Mouse (Mus musculus) left cerebral cortex, adult 9 months (tissue): ENCODE measurements around the gene Ccnb1.
"Not testable (repeated sequence)": the region's sequence is repeated elsewhere in the genome, so short reads cannot be mapped to it uniquely, and the experiment has no call there.

ENCODE experiments used
- DNase-seq, 2 experiments: peaks; one replicate each; pipeline ENCODE4 v3.0.0; 2022; ENCODE audit warnings: low spot score in 2 of 2

Ccnb1 gene

DNA sequence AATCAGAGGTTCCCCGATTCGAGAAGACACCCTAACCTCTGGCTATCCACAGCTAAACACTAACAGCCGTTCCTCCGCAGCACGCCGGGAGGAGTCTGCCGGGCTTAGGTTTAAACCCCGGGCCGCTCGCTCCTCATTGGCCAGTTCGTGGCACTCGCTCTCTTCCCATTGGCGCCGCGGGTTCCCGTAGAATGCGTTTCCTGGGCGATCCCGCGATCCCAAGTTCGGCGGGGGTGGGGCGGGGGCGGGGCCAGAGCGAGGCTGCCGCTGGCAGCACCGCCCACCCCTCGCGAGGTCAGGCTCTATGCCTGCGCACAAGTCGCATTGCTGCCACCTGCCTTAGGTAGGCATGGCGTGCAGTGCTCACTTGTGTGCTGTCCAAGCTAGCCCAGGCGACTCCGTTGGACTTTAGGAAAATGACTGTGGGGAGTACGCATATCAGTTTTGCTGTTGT lies at the start of gene Ccnb1:
TSS of gene Ccnb1 (minus strand) at position 157 of the 454 bp plus-strand sequence.
- peak; percentile 55 to 84 for DNase-seq

GRCm38 (mm10) chr13:100834777-100835176 lies 48.4 kb upstream of the Ccnb1 start:
- no peak for DNase-seq

DNA sequence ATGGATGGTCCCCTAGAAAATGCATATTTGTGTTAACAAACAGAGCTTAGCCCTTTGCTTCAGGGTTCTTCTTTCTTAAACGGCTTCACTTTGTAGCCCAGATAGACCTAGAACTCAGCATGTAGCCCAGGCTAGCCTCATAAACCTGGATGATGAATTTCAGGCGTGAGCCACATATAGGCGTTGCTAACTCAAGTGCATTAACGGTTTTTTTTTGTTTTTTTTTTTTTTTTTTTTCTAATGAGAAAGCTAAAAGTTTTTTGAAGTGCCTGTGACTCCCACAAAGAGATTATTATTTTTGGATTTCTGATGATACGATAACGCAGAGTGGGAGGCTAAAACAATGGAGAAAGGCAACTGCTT lies 47.3 kb upstream of the Ccnb1 start:
- DNase-seq = no peak

DNA sequence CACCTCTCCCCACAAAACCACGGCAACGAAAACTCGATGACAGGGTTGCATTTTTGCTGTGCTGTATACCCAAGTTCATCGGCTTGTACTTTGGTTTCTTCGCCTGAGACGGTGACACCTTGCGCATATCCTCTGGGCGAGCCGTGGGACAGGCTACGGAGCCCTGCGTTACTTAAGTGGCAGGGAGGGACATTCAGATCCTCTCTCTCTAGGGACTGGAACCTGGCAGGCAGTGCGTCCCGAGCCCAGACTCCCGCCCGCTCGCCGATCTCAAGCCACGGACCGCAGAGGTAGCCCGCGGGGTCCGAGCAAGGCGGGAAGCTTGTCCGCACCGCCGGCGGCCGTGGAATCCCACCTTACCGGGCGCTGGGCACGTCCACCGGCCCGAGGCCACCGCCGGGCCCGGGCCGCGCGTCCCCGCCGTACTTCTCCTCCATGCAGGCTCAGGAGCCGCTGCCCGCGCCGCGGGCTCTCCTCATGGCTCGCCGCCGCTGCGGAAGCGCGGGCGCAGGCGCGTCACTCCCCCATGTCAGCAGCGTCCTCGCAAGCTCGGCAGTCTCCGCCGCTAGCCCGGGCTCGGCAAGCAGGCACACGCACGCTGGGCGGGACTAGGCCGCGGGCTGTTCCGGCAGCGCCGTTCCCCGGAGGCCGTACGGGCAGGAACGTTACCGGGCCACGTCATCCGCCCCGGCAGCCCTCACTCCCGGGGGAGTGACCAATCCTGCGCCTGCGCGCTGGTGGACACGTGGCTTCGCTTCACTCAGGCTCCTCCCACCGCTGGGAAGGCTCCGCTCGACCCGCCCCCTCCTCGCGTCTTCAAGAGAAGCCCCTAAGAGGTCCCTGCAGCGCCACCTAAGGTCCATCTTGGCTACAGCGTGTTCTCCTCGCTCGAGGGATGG lies 46.6 kb upstream of the Ccnb1 start, which contains the start of gene Slc30a5:
TSS of gene Slc30a5 (minus strand) at position 687 of the 899 bp plus-strand sequence.
- peak; percentile 97 to 99 for DNase-seq

DNA sequence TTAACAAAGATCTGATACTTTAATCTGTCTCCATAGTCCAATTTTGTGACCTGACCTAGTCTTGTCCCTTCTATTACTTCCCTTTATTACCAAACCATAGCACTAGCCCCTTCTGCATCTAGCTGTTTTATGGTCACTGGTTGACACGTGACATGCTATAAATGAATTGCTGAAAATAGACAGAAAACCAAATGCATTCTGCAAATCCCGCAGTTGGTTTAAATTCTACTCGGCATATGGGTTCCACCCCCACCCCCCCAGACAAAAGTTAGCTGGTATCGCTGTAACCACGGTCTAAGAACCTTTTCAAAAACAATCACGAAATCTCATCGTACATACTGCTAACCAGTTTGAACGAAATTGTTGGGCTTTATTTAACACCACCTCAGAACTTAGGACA lies 45.8 kb upstream of the Ccnb1 start:
- DNase-seq = no peak

DNA sequence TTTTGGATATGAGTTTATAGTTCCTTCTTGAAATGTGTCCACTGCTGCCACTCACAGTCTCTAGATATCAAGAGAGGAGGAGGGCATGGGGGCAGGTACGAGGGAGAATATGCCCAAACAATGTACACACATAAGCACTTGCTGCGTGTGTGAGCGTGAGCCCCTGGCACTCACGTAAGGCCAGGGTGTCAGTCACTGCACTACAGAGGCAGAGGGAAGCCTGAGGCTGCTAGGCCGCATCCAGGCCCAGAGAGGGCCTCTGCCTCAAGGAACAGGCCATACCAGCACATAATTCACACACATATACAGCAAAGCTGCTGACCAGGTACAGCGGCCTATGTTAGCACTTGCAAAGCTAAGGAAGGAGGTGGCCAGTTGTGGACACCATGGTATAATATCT lies 44.8 kb upstream of the Ccnb1 start:
- DNase-seq = no peak

GRCm38 (mm10) chr13:100825627-100826410 lies 39.4 kb upstream of the Ccnb1 start:
- DNase-seq = no peak

DNA sequence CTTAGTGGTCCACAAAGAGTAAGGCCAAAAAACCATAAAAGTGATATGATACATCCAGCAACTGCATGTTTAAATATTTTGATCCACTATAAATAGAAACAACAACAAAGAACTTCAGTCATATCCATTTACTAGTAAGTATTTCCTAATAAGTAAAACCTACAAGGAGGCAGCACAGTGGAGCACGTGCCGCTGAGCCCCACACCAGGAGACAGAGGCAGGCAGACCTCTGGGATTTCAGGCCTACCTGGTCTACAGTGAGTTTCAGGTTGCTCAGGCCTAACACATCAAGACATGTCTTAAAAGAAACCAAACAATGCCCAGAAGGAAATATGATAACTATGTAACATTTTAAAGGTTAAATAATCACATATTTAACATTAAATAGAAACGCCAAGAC lies 38.5 kb upstream of the Ccnb1 start:
- DNase-seq = no peak

- DNase-seq = no peak
These were observed 37.9 kb upstream of the Ccnb1 start for GRCm38 (mm10) chr13:100824306-100824705.

GRCm38 (mm10) chr13:100823863-100824262 lies 37.5 kb upstream of the Ccnb1 start:
- DNase-seq = no peak

- DNase-seq = no peak
These were observed 28.1 kb upstream of the Ccnb1 start for GRCm38 (mm10) chr13:100814451-100814850.

GRCm38 (mm10) chr13:100805776-100806175 lies 19.4 kb upstream of the Ccnb1 start:
- no peak for DNase-seq

DNA sequence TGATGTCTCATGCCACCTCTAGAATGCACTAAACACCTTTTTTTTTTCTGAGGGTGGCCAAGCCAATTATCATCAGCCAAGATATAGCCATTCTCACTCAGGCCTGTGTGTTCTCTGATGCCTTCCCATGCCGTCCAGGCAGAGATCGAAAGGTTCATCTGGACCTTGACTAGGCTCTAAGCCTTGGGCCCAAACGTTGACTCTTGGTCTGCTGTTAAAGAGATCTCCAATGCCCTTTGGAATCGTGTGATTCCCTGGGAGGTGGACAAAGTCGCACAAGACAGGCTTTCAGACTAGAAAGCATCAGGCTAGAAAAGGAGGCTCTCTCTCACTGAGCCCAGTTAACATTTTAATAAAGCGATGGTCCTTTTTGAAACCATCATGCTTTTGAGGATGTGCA lies 10.8 kb upstream of the Ccnb1 start:
- DNase-seq = no peak

GRCm38 (mm10) chr13:100789083-100789482 lies 2.7 kb upstream of the Ccnb1 start:
- DNase-seq = no peak

DNA sequence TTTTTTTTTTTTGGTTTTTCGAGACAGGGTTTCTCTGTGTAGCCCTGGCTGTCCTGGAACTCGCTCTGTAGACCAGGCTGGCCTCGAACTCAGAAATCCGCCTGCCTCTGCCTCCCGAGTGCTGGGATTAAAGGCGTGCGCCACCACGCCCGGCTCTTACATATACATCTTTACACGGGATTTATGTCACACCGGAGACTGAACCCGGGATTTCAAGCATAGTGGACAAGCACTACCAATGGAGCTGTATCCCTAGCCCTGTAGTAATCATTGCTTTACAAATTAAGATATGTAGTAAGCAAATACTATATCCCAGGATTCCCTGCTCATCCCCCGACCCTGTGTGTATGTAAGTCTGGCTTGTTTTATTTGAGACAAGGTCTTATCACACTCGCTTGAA lies 1.7 kb upstream of the Ccnb1 start:
- not testable (repeated sequence) for DNase-seq

- DNase-seq = no peak
These were observed 1.1 kb upstream of the Ccnb1 start for GRCm38 (mm10) chr13:100787316-100788010.

- no peak for DNase-seq
These were observed 460 bp downstream of the Ccnb1 start for GRCm38 (mm10) chr13:100785806-100786413.

- no peak for DNase-seq
These were observed 8.9 kb downstream of the Ccnb1 start for GRCm38 (mm10) chr13:100777491-100777890.

- no peak for DNase-seq
These were observed 9.7 kb downstream of the Ccnb1 start for GRCm38 (mm10) chr13:100776710-100777109.

DNA sequence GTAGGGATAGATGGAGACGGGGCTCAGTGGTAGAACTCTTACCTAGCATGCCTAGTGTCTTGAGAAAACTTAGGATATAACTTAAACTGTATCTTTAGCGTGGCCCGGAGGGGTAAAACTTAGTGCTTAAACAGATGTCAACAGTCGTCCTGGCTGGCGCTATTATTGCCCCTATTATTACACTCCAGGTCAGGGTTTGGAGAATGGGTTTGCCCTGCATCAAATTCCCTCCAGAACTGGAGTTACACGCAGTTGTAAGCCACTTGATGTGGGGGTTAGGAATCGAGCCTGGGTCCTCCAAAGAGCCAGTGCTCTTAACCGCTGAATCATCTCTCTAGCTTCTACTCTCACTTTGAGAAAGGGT lies 10.3 kb downstream of the Ccnb1 start:
- no peak for DNase-seq

DNA sequence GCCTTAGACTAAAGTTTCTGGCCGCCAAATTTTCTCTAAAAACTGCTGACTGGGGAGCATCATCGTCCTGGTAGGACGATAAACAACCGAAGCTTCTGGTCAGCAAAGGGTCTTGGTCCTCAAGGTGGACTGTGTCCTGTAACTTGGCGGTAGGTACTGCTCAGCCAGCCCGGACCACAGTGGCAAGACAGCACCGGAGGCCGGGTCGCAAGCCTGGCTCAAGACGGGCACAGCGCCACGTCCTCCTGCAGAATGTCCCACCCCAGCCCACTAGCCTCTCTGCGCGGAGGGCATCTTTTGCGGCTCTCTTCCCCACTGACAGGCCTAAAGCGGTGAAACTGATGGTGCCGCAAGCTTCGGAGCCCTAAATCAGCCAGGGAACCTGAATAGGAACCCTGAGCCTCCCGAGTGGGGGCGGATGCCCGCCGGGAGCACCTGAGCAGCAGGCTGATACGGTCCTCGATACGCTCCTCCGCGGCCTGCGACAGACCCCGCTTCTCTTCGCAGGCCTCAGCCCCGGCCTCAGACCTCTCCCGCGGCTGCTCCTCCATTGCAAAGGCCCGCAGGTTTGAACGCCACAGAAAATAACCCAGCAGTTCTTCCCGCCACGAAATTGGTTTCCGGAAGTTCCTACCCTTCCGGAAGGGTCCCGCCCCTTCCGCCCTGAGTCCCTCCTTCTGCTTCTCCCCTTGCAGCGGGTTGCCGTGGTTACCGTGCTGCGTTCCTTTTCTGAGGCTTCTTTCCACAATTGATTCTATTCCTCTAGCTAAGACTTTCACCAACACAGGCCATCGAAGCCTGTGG lies 10.9 kb downstream of the Ccnb1 start, which contains the start of gene Cenph:
TSS of gene Cenph (minus strand) at position 648 of the 804 bp plus-strand sequence.
- DNase-seq = peak; percentile 27 to 82
